Mouse (Mus musculus) kidney, adult 2 months (tissue): ENCODE data around the gene Pogz. TPM values are rescaled to one million over a fixed set of nuclear protein-coding genes. Genes with fewer than 3 reads are reported as not detected.
A peak's percentile ranks its signal among the peaks of the same experiment; 100 is the strongest.

ENCODE experiments used
- DNase-seq: peaks from one replicate; pipeline ENCODE4 v3.0.0; 2021
- H3K27ac ChIP-seq: fragments of 200-500 bp; 2 replicates; pipeline ENCODE4 v1.5.1; 2012; ENCODE audit warnings: low read depth, low read length, control low read depth, inconsistent platforms; ENCODE audit not compliant: insufficient read depth
- H3K27me3 ChIP-seq: fragments of 200-500 bp; replicated peaks from 2 replicates; pipeline ENCODE4 v1.6.1; 2012; ENCODE audit warnings: mild to moderate bottlenecking, moderate library complexity, low read length, inconsistent platforms; ENCODE audit not compliant: control insufficient read depth, insufficient read depth
- H3K36me3 ChIP-seq: fragments of 200-500 bp; 2 replicates; pipeline ENCODE4 v1.6.1; 2012; ENCODE audit warnings: mild to moderate bottlenecking, moderate library complexity, low read length, inconsistent platforms; ENCODE audit not compliant: control insufficient read depth, insufficient read depth
- H3K4me1 ChIP-seq: fragments of 200-500 bp; 2 replicates; pipeline ENCODE4 v1.6.1; 2011; ENCODE audit warnings: low read length; ENCODE audit not compliant: control insufficient read depth, insufficient read depth
- H3K4me3 ChIP-seq: fragments of 200-500 bp; 2 replicates; pipeline ENCODE4 v1.5.1; 2011; ENCODE audit warnings: mild to moderate bottlenecking, low read depth, low read length, control low read depth; ENCODE audit not compliant: insufficient read depth
- CTCF ChIP-seq: fragments of 200-500 bp; conservative IDR thresholded peaks from 2 replicates; pipeline ENCODE4 v1.5.1; 2011; ENCODE audit warnings: low read depth, mild to moderate bottlenecking, control low read depth, low read length, moderate library complexity, mixed read lengths; ENCODE audit not compliant: insufficient read depth, insufficient read length
- POLR2A ChIP-seq: fragments of 200-500 bp; IDR thresholded peaks from one replicate; pipeline ENCODE4 v1.6.1; 2011; ENCODE audit warnings: low read depth, low read length, control low read depth
- WGBS: fragments of 180-500 bp; shearing (Covaris S2); methylation state at CpG from one replicate; pipeline ENCODE4 v1.1.7; 2018; 5-methylcytosine and 5-hydroxymethylcytosine counted together
- polyA plus RNA-seq: library from polyadenylated mRNA; depleted of rRNA; stranded (reverse); fragments of >200 nt; gene quantifications from 2 replicates; pipeline ENCODE4 v1.2.3, GENCODE M21; 2012

Gene Pogz
- polyA plus RNA-seq, 1 experiment: 21.0 TPM

GRCm38 (mm10) chr3:94796181-94796580 lies 41.2 kb upstream of the Pogz start:
- Histone ChIP-seq H3K4me3 (no peak overlapping the region), H3K4me1 (no peaks in the 10 kb centered on the region), H3K27ac (no peak overlapping the region), H3K27me3 (no peaks in the 10 kb centered on the region), H3K36me3 (no peaks in the 10 kb centered on the region)
- TF ChIP-seq CTCF (no peak), POLR2A (no peak)
- no peak for DNase-seq

DNA sequence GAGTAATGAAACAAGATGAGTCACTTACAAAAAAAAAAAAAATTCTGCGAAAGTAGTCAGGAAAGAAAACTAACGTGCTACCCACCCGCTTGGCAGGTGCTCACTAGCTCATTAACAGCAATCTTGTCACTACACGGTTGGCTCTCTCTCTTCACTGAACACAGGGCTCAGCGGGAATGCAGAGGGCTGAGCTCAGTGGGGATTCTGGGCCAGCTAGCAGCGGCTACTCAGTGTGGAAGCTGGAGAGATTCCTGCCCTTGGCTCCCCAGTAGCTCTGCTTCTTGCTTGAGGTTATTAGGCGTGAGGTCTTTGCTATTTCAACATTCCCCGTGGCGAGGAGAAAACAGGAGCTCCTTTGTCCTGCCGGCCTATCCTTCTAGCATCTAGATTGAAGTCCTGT lies 33.2 kb upstream of the Pogz start:
- Histone ChIP-seq H3K27ac (no peak overlapping the region), H3K4me1 (no peaks in the 10 kb centered on the region), H3K27me3 (no peaks in the 10 kb centered on the region), H3K36me3 (no peaks in the 10 kb centered on the region), H3K4me3 (no peak overlapping the region)
- no peak for DNase-seq
- WGBS: 36% methylated on average over 10 of the region's 10 CpGs
- TF ChIP-seq POLR2A (no peak), CTCF (no peak)

- TF ChIP-seq POLR2A (no peak), CTCF (no peak)
- WGBS: 89% methylated on average over 4 of the region's 4 CpGs
- no peak overlapping the region for H3K27ac ChIP-seq
Measured at GRCm38 (mm10) chr3:94804976-94805375, 32.4 kb upstream of the Pogz start.

GRCm38 (mm10) chr3:94808296-94808695 lies 29.1 kb upstream of the Pogz start:
- WGBS: 83% methylated on average over 1 of the region's 1 CpGs
- Histone ChIP-seq H3K4me3 (no peak overlapping the region), H3K36me3 (no peaks in the 10 kb centered on the region), H3K27ac (no peak overlapping the region), H3K4me1 (no peaks in the 10 kb centered on the region), H3K27me3 (no peaks in the 10 kb centered on the region)
- peak; percentile 14 for DNase-seq
- TF ChIP-seq POLR2A: no peak
- no peak for TF ChIP-seq CTCF

More at GRCm38 (mm10) chr3:94804976-94805375, 32.4 kb upstream of the Pogz start:
- H3K4me1 ChIP-seq: no peaks in the 10 kb centered on the region
- no peaks in the 10 kb centered on the region for H3K36me3 ChIP-seq
- H3K27me3 ChIP-seq: no peaks in the 10 kb centered on the region
- no peak overlapping the region for H3K4me3 ChIP-seq
- DNase-seq: no peak

DNA sequence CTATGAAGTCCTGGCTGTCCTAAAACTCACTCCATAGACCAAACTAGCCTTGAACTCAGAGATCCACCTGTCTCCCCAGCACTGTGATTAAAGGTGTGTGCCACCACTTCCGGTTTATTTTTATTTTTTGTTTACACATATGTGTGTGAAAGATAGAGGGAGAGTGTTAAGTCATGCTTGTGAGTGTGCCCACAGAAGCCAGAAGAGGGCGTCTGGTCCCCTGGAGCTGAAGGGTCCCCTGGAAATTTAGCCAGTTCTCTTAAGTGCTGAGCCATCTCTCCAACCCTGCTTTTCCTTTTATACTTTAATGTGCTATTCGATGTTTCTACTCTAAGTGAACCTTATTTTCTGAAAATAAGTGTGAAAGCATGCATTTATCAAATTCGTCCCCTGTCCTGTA lies 25.7 kb upstream of the Pogz start:
- H3K27ac ChIP-seq: no peak overlapping the region
- peak; percentile 52 for DNase-seq
- H3K4me3 ChIP-seq: no peak overlapping the region
- no peaks in the 10 kb centered on the region for H3K27me3 ChIP-seq
- TF ChIP-seq CTCF (peak; percentile 69), POLR2A (no peak)
- H3K4me1 ChIP-seq: no peaks in the 10 kb centered on the region
- 18% methylated on average over 4 of the region's 4 CpGs for WGBS
- no peaks in the 10 kb centered on the region for H3K36me3 ChIP-seq

- WGBS: 65% methylated on average over 3 of the region's 3 CpGs
- H3K4me1 ChIP-seq: peaks cover 8% of the 10 kb centered on the region; the same call in 1 of the 2 replicates
- DNase-seq: no peak
Measured at GRCm38 (mm10) chr3:94813651-94814050, 23.7 kb upstream of the Pogz start.

GRCm38 (mm10) chr3:94814063-94814462 lies 23.3 kb upstream of the Pogz start:
- WGBS: 66% methylated on average over 4 of the region's 4 CpGs
- Histone ChIP-seq H3K4me3 (no peak overlapping the region), H3K36me3 (no peaks in the 10 kb centered on the region), H3K4me1 (peaks cover 8% of the 10 kb centered on the region; the same call in 1 of the 2 replicates), H3K27ac (no peak overlapping the region), H3K27me3 (no peaks in the 10 kb centered on the region)
- TF ChIP-seq POLR2A (no peak), CTCF (no peak)
- DNase-seq: no peak

More at GRCm38 (mm10) chr3:94813651-94814050, 23.7 kb upstream of the Pogz start:
- H3K36me3 ChIP-seq: no peaks in the 10 kb centered on the region
- H3K4me3 ChIP-seq: no peak overlapping the region
- no peak overlapping the region for H3K27ac ChIP-seq
- TF ChIP-seq CTCF (no peak), POLR2A (no peak)
- H3K27me3 ChIP-seq: no peaks in the 10 kb centered on the region
